In genomic region chr5:4484151-4484550, GRCm38 (mm10) we compare ENCODE assay signal across 10 mouse cellular contexts.
DNase-seq lines count a peak whose midpoint lies in the region; ATAC-seq lines count a peak whose summit lies in the region.
"Had no signal": no experiment of that assay in that cellular context is flagged by ENCODE, and none has a peak within 500 bp of the region (broad histone marks: within the 10 kb centered on the region; RNA-seq: fewer than 3 reads in every experiment).

No protein-coding gene starts in this region.

- H3K36me3 ChIP-seq in forebrain, embryonic 10.5 days (replicated peaks) = no peaks in the 10 kb centered on the region
- no peaks in the 10 kb centered on the region for H3K36me3 ChIP-seq in forebrain, embryonic 11.5 days (ENCODE audit: control insufficient read depth, insufficient read depth, low read length)
- H3K36me3 ChIP-seq in forebrain, embryonic 16.5 days (ENCODE audit: control insufficient read depth, insufficient read depth) = no peaks in the 10 kb centered on the region
- no peaks in the 10 kb centered on the region for H3K36me3 ChIP-seq in midbrain, embryonic 10.5 days
- H3K36me3 ChIP-seq: heart, embryonic 15.5 days had no signal

- no peaks in the 10 kb centered on the region for H3K9me3 ChIP-seq in forebrain, embryonic 10.5 days
- H3K9me3 ChIP-seq in forebrain, embryonic 11.5 days (ENCODE audit: control insufficient read depth, low read length) = no peaks in the 10 kb centered on the region
- no peaks in the 10 kb centered on the region for H3K9me3 ChIP-seq in forebrain, embryonic 16.5 days (ENCODE audit: control insufficient read depth, low read length)
- no peaks in the 10 kb centered on the region for H3K9me3 ChIP-seq in midbrain, embryonic 10.5 days (replicated peaks)
- H3K9me3 ChIP-seq: heart, embryonic 15.5 days had no signal

- peak overlapping the region; percentile 72 for H3K27ac ChIP-seq in forebrain, embryonic 10.5 days
- no peak overlapping the region for H3K27ac ChIP-seq in forebrain, embryonic 11.5 days (ENCODE audit: low read depth, low read length)
- peak overlapping the region; percentile 54; the same call in 1 of the 2 replicates for H3K27ac ChIP-seq in forebrain, embryonic 16.5 days (ENCODE audit: low read length)
- peak overlapping the region; percentile 71 for H3K27ac ChIP-seq in midbrain, embryonic 10.5 days (replicated peaks)
- H3K27ac ChIP-seq: heart, embryonic 15.5 days had no signal

- no peak for DNase-seq in forebrain, embryonic 10.5 days (ENCODE audit: extremely low spot score, low spot score)
- no peak for DNase-seq in forebrain, embryonic 11.5 days (ENCODE audit: low spot score)
- DNase-seq in cerebellum, adult 18-20 months = peak; percentile 54 to 58
- no peak for DNase-seq in midbrain, embryonic 10.5 days (ENCODE audit: low spot score)
- DNase-seq in gastrocnemius, postnatal 4 days (ENCODE audit: low spot score in 2 of 2) = no peak
- DNase-seq in heart, adult 18-20 months = no peak
- DNase-seq in heart, postnatal 4 days = no peak
- DNase-seq: lung, adult 2 months had no signal

- 84% methylated on average over 1 of the region's 1 CpGs for WGBS in forebrain, embryonic 10.5 days
- 87% methylated on average over 1 of the region's 1 CpGs for WGBS in forebrain, embryonic 11.5 days
- WGBS in forebrain, embryonic 16.5 days = 89% methylated on average over 1 of the region's 1 CpGs
- 77% methylated on average over 1 of the region's 1 CpGs for WGBS in midbrain, embryonic 10.5 days

- no peak overlapping the region for H3K4me2 ChIP-seq in forebrain, embryonic 11.5 days (ENCODE audit: low read depth, low read length, severe bottlenecking)
- no peak overlapping the region for H3K4me2 ChIP-seq in forebrain, embryonic 16.5 days (ENCODE audit: low read length)
- H3K4me2 ChIP-seq: heart, embryonic 15.5 days had no signal

- H3K27me3 ChIP-seq in forebrain, embryonic 10.5 days (ENCODE audit: poor library complexity, severe bottlenecking) = no peaks in the 10 kb centered on the region
- H3K27me3 ChIP-seq in forebrain, embryonic 11.5 days (ENCODE audit: control insufficient read depth, insufficient read depth, low read length) = no peaks in the 10 kb centered on the region
- no peaks in the 10 kb centered on the region for H3K27me3 ChIP-seq in forebrain, embryonic 16.5 days (replicated peaks; ENCODE audit: control insufficient read depth, insufficient read depth, low read length)
- H3K27me3 ChIP-seq in midbrain, embryonic 10.5 days (ENCODE audit: low read depth, poor library complexity, severe bottlenecking) = no peaks in the 10 kb centered on the region
- H3K27me3 ChIP-seq: heart, embryonic 15.5 days had no signal

- H3K4me3 ChIP-seq in forebrain, embryonic 10.5 days = no peak overlapping the region
- H3K4me3 ChIP-seq in forebrain, embryonic 11.5 days (ENCODE audit: low read depth, low read length) = no peak overlapping the region
- no peak overlapping the region for H3K4me3 ChIP-seq in forebrain, embryonic 16.5 days (replicated peaks; ENCODE audit: low read length)
- H3K4me3 ChIP-seq in midbrain, embryonic 10.5 days = no peak overlapping the region
- H3K4me3 ChIP-seq: heart, embryonic 15.5 days had no signal

- H3K9ac ChIP-seq in forebrain, embryonic 11.5 days (ENCODE audit: low read length) = no peak overlapping the region
- no peak overlapping the region for H3K9ac ChIP-seq in forebrain, embryonic 16.5 days (replicated peaks; ENCODE audit: low read depth, low read length)
- H3K9ac ChIP-seq: heart, embryonic 15.5 days had no signal

- H3K4me1 ChIP-seq in forebrain, embryonic 10.5 days = peaks cover 32% of the 10 kb centered on the region
- peaks cover 3% of the 10 kb centered on the region; the same call in 1 of the 2 replicates for H3K4me1 ChIP-seq in forebrain, embryonic 11.5 days (replicated peaks; ENCODE audit: control insufficient read depth, insufficient read depth, low read length)
- H3K4me1 ChIP-seq in forebrain, embryonic 16.5 days (replicated peaks; ENCODE audit: control insufficient read depth, insufficient read depth, low read length) = peaks cover 23% of the 10 kb centered on the region
- H3K4me1 ChIP-seq in midbrain, embryonic 10.5 days = peaks cover 26% of the 10 kb centered on the region

- ATAC-seq in forebrain, embryonic 11.5 days (replicated peaks; ENCODE audit: low FRiP score) = no peak
- ATAC-seq in forebrain, embryonic 16.5 days = no peak; the same call in 1 of the 2 replicates

Comparison
In these comparisons a context has a peak if more than half of its experiments do, and no peak if none do; other contexts are left out.
1. DNase-seq: peak in cerebellum, adult 18-20 months (2 of 2); none in forebrain, embryonic 10.5 days (single experiment), forebrain, embryonic 11.5 days (single experiment), midbrain, embryonic 10.5 days (single experiment), gastrocnemius, postnatal 4 days (0 of 2), heart, adult 18-20 months (0 of 2) and heart, postnatal 4 days (single experiment).